Mouse (Mus musculus) hindbrain, embryonic 11.5 days (tissue): ENCODE data around the gene Ryr3. TPM values are rescaled to one million over a fixed set of nuclear protein-coding genes. Genes with fewer than 3 reads are reported as not detected.

Source experiments
- ATAC-seq: fragments of 200-750 bp; cut with Nextera tagmentation; 2 replicates; pipeline ENCODE4 v1.8.0; 2017; ENCODE audit warnings: mild to moderate bottlenecking, moderate TSS enrichment, moderate library complexity; ENCODE audit not compliant: low FRiP score
- DNase-seq: peaks from one replicate; pipeline ENCODE4 v3.0.0-alpha.2; 2015; ENCODE audit warnings: low spot score
- H3K27ac ChIP-seq: fragments of 300-500 bp; sonication (generic); 2 replicates; pipeline ENCODE4 v1.5.1; 2014; ENCODE audit warnings: mild to moderate bottlenecking, low read depth, low read length
- H3K27me3 ChIP-seq: fragments of 300-500 bp; sonication (generic); 2 replicates; pipeline ENCODE4 v1.6.1; 2014; ENCODE audit warnings: mild to moderate bottlenecking, low read length, moderate library complexity, mixed read lengths; ENCODE audit not compliant: control insufficient read depth, insufficient read depth
- H3K36me3 ChIP-seq: fragments of 300-500 bp; sonication (generic); 2 replicates; pipeline ENCODE4 v1.6.1; 2014; ENCODE audit warnings: mild to moderate bottlenecking, low read length, moderate library complexity, mixed read lengths; ENCODE audit not compliant: control insufficient read depth, insufficient read depth
- H3K4me1 ChIP-seq: fragments of 300-500 bp; sonication (generic); replicated peaks from 2 replicates; pipeline ENCODE4 v1.6.1; 2014; ENCODE audit warnings: low read length, mixed read lengths; ENCODE audit not compliant: control insufficient read depth, insufficient read depth
- H3K4me2 ChIP-seq: fragments of 300-500 bp; sonication (generic); replicated peaks from 2 replicates; pipeline ENCODE4 v1.6.1; 2014; ENCODE audit warnings: mild to moderate bottlenecking, low read depth, low read length
- H3K4me3 ChIP-seq: fragments of 300-500 bp; sonication (generic); 2 replicates; pipeline ENCODE4 v1.5.1; 2014; ENCODE audit warnings: low read depth, low read length
- H3K9ac ChIP-seq: fragments of 300-500 bp; sonication (generic); 2 replicates; pipeline ENCODE4 v1.6.1; 2014; ENCODE audit warnings: low read depth, low read length
- H3K9me3 ChIP-seq: fragments of 300-500 bp; sonication (generic); 2 replicates; pipeline ENCODE4 v1.6.1; 2016; ENCODE audit warnings: low read length; ENCODE audit not compliant: control insufficient read depth
- WGBS: fragments of 180-500 bp; shearing (Covaris S2); extraction: QIAGEN DNeasy Blood & Tissue Kit; methylation state at CpG from one replicate; pipeline ENCODE4 v1.1.7; 2014; 5-methylcytosine and 5-hydroxymethylcytosine counted together
- polyA plus RNA-seq: library from polyadenylated mRNA; unstranded; fragments of >200 nt; fragmentation: Nextera tagmentation; extraction: Ambion mirVana; gene quantifications from 2 replicates; pipeline ENCODE4 v1.2.1, GENCODE M21; 2014

Ryr3 gene
- polyA plus RNA-seq, 1 experiment from 2014 or later = 1.9 TPM

DNA sequence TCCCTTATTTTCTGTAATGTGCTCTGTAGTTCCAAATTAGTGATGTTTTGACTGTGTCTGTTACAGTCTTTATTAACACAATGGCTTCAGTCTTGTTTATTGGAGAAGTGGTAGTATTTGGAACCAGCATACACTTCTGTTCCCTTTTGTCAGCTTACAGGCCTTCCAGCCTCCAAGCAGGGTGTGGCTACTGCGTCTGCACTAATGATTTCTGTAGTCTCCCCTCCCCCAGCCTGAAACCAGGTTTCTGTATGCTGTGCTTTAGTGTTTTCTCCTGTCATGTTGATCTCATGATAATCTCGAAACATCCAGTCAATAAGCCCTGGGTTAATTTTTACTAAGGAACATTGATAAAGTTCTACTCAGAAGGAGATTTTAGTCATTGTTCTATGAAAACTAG, 623.6 kb downstream of the Ryr3 start:
- no peak overlapping the region for H3K4me3 ChIP-seq
- DNase-seq = no peak
- H3K4me1 ChIP-seq = no peaks in the 10 kb centered on the region
- ATAC-seq = no peak
- 64% methylated on average over 2 of the region's 2 CpGs for WGBS
- no peak overlapping the region for H3K4me2 ChIP-seq
- no peak overlapping the region for H3K9ac ChIP-seq
- no peaks in the 10 kb centered on the region for H3K9me3 ChIP-seq
- no peaks in the 10 kb centered on the region for H3K27me3 ChIP-seq
- H3K27ac ChIP-seq = no peak overlapping the region
- no peaks in the 10 kb centered on the region for H3K36me3 ChIP-seq

DNA sequence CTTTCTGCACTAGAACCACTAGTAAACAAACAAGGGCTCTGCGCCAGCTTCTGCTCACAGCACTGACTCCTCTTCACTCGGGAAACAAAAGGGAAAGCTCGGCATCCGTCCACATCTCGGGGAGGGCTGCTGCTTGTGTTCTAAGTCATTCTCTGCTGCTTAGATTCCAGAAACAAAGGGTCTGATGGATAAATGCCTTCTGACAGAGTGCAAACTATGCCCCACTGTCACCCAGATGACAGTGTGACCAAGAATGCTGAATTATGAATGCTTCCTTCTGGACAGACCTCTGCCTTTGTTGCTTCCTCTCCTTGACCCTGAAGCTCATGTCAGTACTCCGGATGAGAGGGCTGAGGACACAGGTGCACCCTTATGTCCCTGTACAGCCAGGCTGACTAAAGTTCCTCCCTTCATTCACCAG, 625.4 kb downstream of the Ryr3 start:
- Histone ChIP-seq H3K4me3 (no peak overlapping the region), H3K4me2 (no peak overlapping the region), H3K27me3 (no peaks in the 10 kb centered on the region), H3K27ac (no peak overlapping the region), H3K9ac (no peak overlapping the region), H3K4me1 (no peaks in the 10 kb centered on the region), H3K36me3 (no peaks in the 10 kb centered on the region), H3K9me3 (no peaks in the 10 kb centered on the region)
- ATAC-seq = peak; percentile 60; the same call in 1 of the 2 replicates
- peak; percentile 15 for DNase-seq
- 34% methylated on average over 6 of the region's 6 CpGs for WGBS

DNA sequence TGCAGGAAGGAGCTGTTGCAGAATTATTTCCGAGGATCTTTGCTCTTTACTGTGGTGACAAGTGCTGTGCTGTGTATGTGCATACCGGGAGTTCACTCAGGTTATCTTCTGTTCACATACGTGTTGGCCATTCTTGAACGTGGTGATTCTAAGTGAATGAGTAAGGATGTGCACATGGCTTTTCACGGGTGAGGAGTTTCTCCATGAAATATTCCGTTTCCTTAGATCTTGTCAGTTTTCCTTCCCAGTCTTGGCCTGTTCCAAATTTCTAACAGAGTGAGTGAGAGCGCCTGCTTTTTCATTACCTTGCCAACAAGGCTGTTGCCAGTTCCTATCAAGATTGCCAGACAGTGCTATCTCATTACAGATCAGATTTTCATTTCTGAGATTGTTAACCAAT, 625.9 kb downstream of the Ryr3 start:
- DNase-seq (no peak), ATAC-seq (no peak)
- H3K36me3 ChIP-seq = no peaks in the 10 kb centered on the region
- H3K4me1 ChIP-seq = no peaks in the 10 kb centered on the region
- no peak overlapping the region for H3K4me2 ChIP-seq
- H3K27me3 ChIP-seq = no peaks in the 10 kb centered on the region
- H3K9me3 ChIP-seq = no peaks in the 10 kb centered on the region
- 87% methylated on average over 7 of the region's 7 CpGs for WGBS
- H3K9ac ChIP-seq = no peak overlapping the region
- H3K27ac ChIP-seq = no peak overlapping the region
- no peak overlapping the region for H3K4me3 ChIP-seq

Other genes starting within 250 kb of the Ryr3 start
- 0.13 TPM in 1 of 2 replicates, not detected in the other for gene Tmco5b, start 68.6 kb upstream of the Ryr3 start, polyA plus RNA-seq
- gene Fmn1, start 110.6 kb upstream of the Ryr3 start, polyA plus RNA-seq = 1.3 and 2.0 TPM in 2 replicates